Mouse (Mus musculus): ENCODE results near the gene Glrx2.

DNA sequence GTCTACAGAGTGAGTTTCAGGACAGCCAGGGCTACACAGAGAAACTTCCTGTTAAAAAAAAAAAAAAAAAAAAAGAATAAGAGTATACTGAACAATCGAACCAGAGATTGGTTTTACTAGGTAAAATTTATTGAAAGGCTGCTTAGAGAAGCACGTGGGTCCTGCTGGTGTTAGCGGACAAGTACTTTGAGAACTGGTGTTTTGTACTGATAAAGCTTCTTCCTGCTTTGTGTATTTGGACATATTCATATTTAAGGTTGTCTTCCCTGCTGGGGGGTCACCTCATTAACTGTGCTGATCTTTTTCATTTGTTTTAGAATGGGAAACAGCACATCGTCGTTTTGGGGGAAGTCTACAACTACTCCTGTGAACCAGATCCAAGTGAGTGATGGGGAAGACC lies 25.2 kb downstream of the Glrx2 start:
- no peak for TF ChIP-seq MYOD1 (IDR thresholded peaks at IDR 0.05; ENCODE audit: control insufficient read depth, insufficient read length, low read depth)
- TF ChIP-seq USF1 (IDR thresholded peaks at IDR 0.05; ENCODE audit: low read depth), result no peak

All from C2C12 (cell line).